Mouse (Mus musculus) liver, adult 2 months (tissue): Measurements from ENCODE around the gene Eif4a1.

ENCODE experiments used
- CTCF ChIP-seq: fragments of 200-500 bp; IDR thresholded peaks from 2 replicates; pipeline ENCODE4 v1.5.1; 2011; ENCODE audit warnings: low read depth, low read length, control low read depth
- POLR2A ChIP-seq: fragments of 200-500 bp; IDR thresholded peaks from 2 replicates; pipeline ENCODE4 v1.6.1; 2011; ENCODE audit warnings: low read length, control low read depth; ENCODE audit not compliant: insufficient read depth; ENCODE audit errors: extremely low read depth

- TF ChIP-seq CTCF (no peak), POLR2A (no peak)
Measured at GRCm38 (mm10) chr11:69685526-69686148, 13.4 kb upstream of the Eif4a1 start, which contains the start of gene Tnfsf13.
